Mouse (Mus musculus): ENCODE results near the gene Prkar2a. TPM values are rescaled to one million over a fixed set of nuclear protein-coding genes. Genes with fewer than 3 reads are reported as not detected.

Gene Prkar2a
- polyA plus RNA-seq, 1 experiment = 21.5 TPM

DNA sequence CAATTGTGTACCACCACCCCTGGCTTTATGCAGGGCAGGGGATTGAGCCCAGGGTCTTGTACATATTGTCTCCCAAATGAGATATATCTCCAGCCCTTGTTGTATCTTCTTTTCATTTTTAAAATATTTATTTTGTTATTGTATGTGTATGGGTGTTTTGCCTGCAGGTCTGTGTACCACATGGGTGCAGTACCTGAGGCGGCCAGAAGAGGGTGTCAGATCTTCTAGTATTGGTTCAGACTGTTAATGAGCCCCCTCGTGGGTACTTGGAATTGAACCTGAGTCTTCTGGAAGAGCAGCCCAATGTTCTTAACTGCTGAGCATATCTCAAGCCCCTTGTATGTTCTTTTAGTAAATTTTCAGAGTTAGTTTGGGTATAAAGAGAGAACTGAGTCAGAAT, 16.0 kb upstream of the Prkar2a start:
- no peaks in the 10 kb centered on the region for H3K79me2 ChIP-seq (ENCODE audit: control insufficient read depth, insufficient read depth)
- H3K36me3 ChIP-seq (ENCODE audit: control insufficient read depth, insufficient read depth) = no peaks in the 10 kb centered on the region
- H3K4me2 ChIP-seq (ENCODE audit: low read depth) = no peak overlapping the region
- no peaks in the 10 kb centered on the region for H3K27me3 ChIP-seq (ENCODE audit: control insufficient read depth, insufficient read depth, insufficient read length)
- TF ChIP-seq MYOD1 (IDR thresholded peaks at IDR 0.05; ENCODE audit: control insufficient read depth in 1 of 3, insufficient read length in 2 of 3, low read depth in 2 of 3) = no peak
- TF ChIP-seq USF1 (IDR thresholded peaks at IDR 0.05; ENCODE audit: low read depth) = no peak
- no peak for TF ChIP-seq MAX (IDR thresholded peaks at IDR 0.05; ENCODE audit: low read depth)
- no peak for TF ChIP-seq POLR2A (IDR thresholded peaks at IDR 0.05; ENCODE audit: insufficient read length, low read depth)
- TF ChIP-seq TCF12 (IDR thresholded peaks at IDR 0.05; ENCODE audit: insufficient read depth, poor library complexity, severe bottlenecking) = no peak
- TF ChIP-seq MYOG (IDR thresholded peaks at IDR 0.05; ENCODE audit: control insufficient read depth in 1 of 3, insufficient read depth in 1 of 3, insufficient read length in 2 of 3, low read depth in 2 of 3) = no peak
- no peak for TF ChIP-seq TCF3 (IDR thresholded peaks at IDR 0.05; ENCODE audit: insufficient read length, low read depth)
- TF ChIP-seq POLR2AphosphoS2 (IDR thresholded peaks at IDR 0.05; ENCODE audit: insufficient read length, low read depth) = no peak
- TF ChIP-seq E2F4 (IDR thresholded peaks at IDR 0.05; ENCODE audit: insufficient read depth) = no peak
- no peak for TF ChIP-seq SRF (IDR thresholded peaks at IDR 0.05; ENCODE audit: control insufficient read depth, insufficient read length, low read depth)
- TF ChIP-seq REST (IDR thresholded peaks at IDR 0.05; ENCODE audit: insufficient read depth, insufficient read length) = no peak
- TF ChIP-seq CEBPB (IDR thresholded peaks at IDR 0.05; ENCODE audit: insufficient read depth, poor library complexity, severe bottlenecking) = no peak
- no peak overlapping the region for H3K4me3 ChIP-seq
- no peak overlapping the region for H3ac ChIP-seq (ENCODE audit: control insufficient read depth, insufficient read length)

DNA sequence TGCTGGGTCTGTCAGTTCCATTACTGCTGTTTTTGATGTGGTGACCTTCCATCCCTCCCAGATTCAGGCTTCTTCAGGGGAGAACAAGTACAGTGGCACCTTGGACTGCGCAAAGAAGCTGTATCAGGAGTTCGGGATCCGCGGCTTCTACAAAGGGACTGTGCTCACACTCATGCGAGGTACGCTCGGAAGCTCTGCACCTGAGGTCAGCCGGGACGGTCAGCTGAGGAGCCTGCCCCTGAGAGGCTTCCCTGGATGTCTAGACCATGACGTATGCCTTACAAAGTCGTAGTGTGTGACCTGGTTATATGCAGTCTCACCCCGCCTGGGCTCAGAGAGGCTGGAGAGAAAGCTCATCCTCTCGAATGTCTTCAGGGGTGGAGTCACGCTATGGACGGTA, 9.1 kb upstream of the Prkar2a start:
- Histone ChIP-seq H3K4me2 (ENCODE audit: low read depth) (no peak overlapping the region), H3K36me3 (ENCODE audit: control insufficient read depth, insufficient read depth) (no peaks in the 10 kb centered on the region), H3K27me3 (ENCODE audit: control insufficient read depth, insufficient read depth, insufficient read length) (no peaks in the 10 kb centered on the region), H3K4me3 (no peak overlapping the region), H3K79me2 (ENCODE audit: control insufficient read depth, insufficient read depth) (no peaks in the 10 kb centered on the region), H3ac (ENCODE audit: control insufficient read depth, insufficient read length) (no peak overlapping the region)
- no peak for TF ChIP-seq CEBPB (IDR thresholded peaks at IDR 0.05; ENCODE audit: insufficient read depth, poor library complexity, severe bottlenecking)
- no peak for TF ChIP-seq TCF3 (IDR thresholded peaks at IDR 0.05; ENCODE audit: insufficient read length, low read depth)
- no peak for TF ChIP-seq TCF12 (IDR thresholded peaks at IDR 0.05; ENCODE audit: insufficient read depth, poor library complexity, severe bottlenecking)
- TF ChIP-seq USF1 (IDR thresholded peaks at IDR 0.05; ENCODE audit: low read depth) = no peak
- TF ChIP-seq E2F4 (IDR thresholded peaks at IDR 0.05; ENCODE audit: insufficient read depth) = no peak
- no peak for TF ChIP-seq REST (IDR thresholded peaks at IDR 0.05; ENCODE audit: insufficient read depth, insufficient read length)
- TF ChIP-seq MYOG (IDR thresholded peaks at IDR 0.05; ENCODE audit: control insufficient read depth in 1 of 3, insufficient read depth in 1 of 3, insufficient read length in 2 of 3, low read depth in 2 of 3) = no peak
- TF ChIP-seq MAX (IDR thresholded peaks at IDR 0.05; ENCODE audit: low read depth) = no peak

DNA sequence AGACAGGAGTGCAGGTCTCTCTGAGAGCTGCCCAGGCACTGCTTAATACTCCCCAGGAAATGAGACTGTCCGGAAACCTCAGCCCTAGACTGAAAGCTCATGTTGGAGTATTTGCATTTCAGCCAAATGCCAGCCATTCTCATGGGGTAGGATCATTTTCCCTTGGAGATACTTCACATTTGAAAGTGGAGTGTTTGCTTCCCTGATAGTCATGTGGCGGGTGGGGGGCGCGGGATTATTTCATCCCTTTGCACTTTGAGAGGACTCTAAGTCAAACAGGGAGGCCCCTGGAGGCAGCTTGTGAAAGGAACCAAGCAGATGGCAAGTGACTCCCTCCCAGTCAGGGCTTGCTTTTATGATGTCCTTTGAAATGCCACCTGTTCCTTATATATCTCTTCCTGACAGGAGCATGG, 2.6 kb upstream of the Prkar2a start:
- Histone ChIP-seq H3K36me3 (ENCODE audit: control insufficient read depth, insufficient read depth) (no peaks in the 10 kb centered on the region), H3K4me3 (no peak overlapping the region)

DNA sequence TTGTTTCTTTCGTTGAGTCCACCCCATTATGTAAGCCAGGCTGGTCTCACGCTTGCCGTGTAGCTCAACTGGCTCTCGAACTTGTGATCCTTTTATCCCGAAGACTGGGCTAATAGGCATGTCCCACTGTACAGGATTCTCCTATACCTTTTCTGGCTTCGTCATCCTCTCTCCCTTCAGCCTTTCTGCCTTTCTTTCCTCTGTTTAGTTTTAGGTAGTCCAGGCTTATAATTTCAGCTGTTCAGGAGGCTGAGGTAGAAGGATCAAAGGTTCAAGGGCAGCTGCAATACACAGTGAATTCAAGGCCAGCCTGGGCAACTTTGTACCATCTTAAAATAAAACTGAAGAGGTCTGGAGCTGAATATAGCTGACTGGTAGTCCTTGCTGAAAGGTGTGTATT, 1.9 kb upstream of the Prkar2a start:
- Histone ChIP-seq H3ac (ENCODE audit: control insufficient read depth, insufficient read length) (no peak overlapping the region), H3K79me2 (ENCODE audit: control insufficient read depth, insufficient read depth) (no peaks in the 10 kb centered on the region), H3K4me2 (ENCODE audit: low read depth) (peak overlapping the region; percentile 58), H3K36me3 (ENCODE audit: control insufficient read depth, insufficient read depth) (no peaks in the 10 kb centered on the region), H3K4me3 (no peak overlapping the region), H3K27me3 (ENCODE audit: control insufficient read depth, insufficient read depth, insufficient read length) (no peaks in the 10 kb centered on the region)
- TF ChIP-seq POLR2A (IDR thresholded peaks at IDR 0.05; ENCODE audit: insufficient read length, low read depth) (no peak), TCF12 (IDR thresholded peaks at IDR 0.05; ENCODE audit: insufficient read depth, poor library complexity, severe bottlenecking) (no peak), MYOD1 (IDR thresholded peaks at IDR 0.05; ENCODE audit: control insufficient read depth in 1 of 3, insufficient read length in 2 of 3, low read depth in 2 of 3) (no peak), CEBPB (IDR thresholded peaks at IDR 0.05; ENCODE audit: insufficient read depth, poor library complexity, severe bottlenecking) (no peak), REST (IDR thresholded peaks at IDR 0.05; ENCODE audit: insufficient read depth, insufficient read length) (no peak), TCF3 (IDR thresholded peaks at IDR 0.05; ENCODE audit: insufficient read length, low read depth) (no peak), E2F4 (IDR thresholded peaks at IDR 0.05; ENCODE audit: insufficient read depth) (no peak), MAX (IDR thresholded peaks at IDR 0.05; ENCODE audit: low read depth) (no peak), USF1 (IDR thresholded peaks at IDR 0.05; ENCODE audit: low read depth) (no peak), SRF (IDR thresholded peaks at IDR 0.05; ENCODE audit: control insufficient read depth, insufficient read length, low read depth) (no peak), POLR2AphosphoS2 (IDR thresholded peaks at IDR 0.05; ENCODE audit: insufficient read length, low read depth) (no peak), MYOG (IDR thresholded peaks at IDR 0.05; ENCODE audit: control insufficient read depth in 1 of 3, insufficient read depth in 1 of 3, insufficient read length in 2 of 3, low read depth in 2 of 3) (no peak)

More for the DNA sequence above, 2.6 kb upstream of the Prkar2a start:
- Histone ChIP-seq H3ac (ENCODE audit: control insufficient read depth, insufficient read length) (no peak overlapping the region), H3K4me2 (ENCODE audit: low read depth) (peak overlapping the region; percentile 46), H3K79me2 (ENCODE audit: control insufficient read depth, insufficient read depth) (no peaks in the 10 kb centered on the region), H3K27me3 (ENCODE audit: control insufficient read depth, insufficient read depth, insufficient read length) (no peaks in the 10 kb centered on the region)
- TF ChIP-seq MYOD1 (IDR thresholded peaks at IDR 0.05; ENCODE audit: control insufficient read depth in 1 of 3, insufficient read length in 2 of 3, low read depth in 2 of 3) = peak; percentile 43 to 84 (median 75)
- TF ChIP-seq POLR2A (IDR thresholded peaks at IDR 0.05; ENCODE audit: insufficient read length, low read depth) = no peak
- peak in 1 of 3 experiments; percentile 46 for TF ChIP-seq MYOG (IDR thresholded peaks at IDR 0.05; ENCODE audit: control insufficient read depth in 1 of 3, insufficient read depth in 1 of 3, insufficient read length in 2 of 3, low read depth in 2 of 3)
- TF ChIP-seq TCF12 (IDR thresholded peaks at IDR 0.05; ENCODE audit: insufficient read depth, poor library complexity, severe bottlenecking) = peak; percentile 36
- no peak for TF ChIP-seq TCF3 (IDR thresholded peaks at IDR 0.05; ENCODE audit: insufficient read length, low read depth)

DNA sequence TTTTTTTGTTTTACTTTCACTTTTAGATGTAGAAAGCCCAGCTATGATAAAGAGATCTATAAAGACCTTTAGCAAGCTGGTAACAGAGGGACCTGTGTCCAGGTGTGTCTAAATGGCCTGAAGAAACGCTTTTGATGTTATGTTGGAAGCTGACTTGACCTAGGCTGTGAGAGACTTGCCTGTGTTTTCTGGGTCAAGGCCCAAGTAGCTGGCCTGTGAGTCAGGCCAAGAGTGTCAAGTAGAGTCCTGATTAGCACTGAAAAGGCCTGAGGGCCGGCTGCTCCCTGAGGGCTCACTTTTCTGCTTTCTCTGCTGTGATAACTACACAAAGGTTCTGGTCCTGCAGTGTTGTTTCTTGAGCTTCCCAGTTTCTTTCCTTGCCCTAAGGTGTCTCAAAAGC, 1.4 kb upstream of the Prkar2a start:
- Histone ChIP-seq H3ac (ENCODE audit: control insufficient read depth, insufficient read length) (no peak overlapping the region), H3K4me2 (ENCODE audit: low read depth) (peak overlapping the region; percentile 58), H3K79me2 (ENCODE audit: control insufficient read depth, insufficient read depth) (peaks cover 3% of the 10 kb centered on the region), H3K36me3 (ENCODE audit: control insufficient read depth, insufficient read depth) (no peaks in the 10 kb centered on the region), H3K27me3 (ENCODE audit: control insufficient read depth, insufficient read depth, insufficient read length) (no peaks in the 10 kb centered on the region), H3K4me3 (no peak overlapping the region)
- no peak for TF ChIP-seq TCF3 (IDR thresholded peaks at IDR 0.05; ENCODE audit: insufficient read length, low read depth)
- TF ChIP-seq POLR2A (IDR thresholded peaks at IDR 0.05; ENCODE audit: insufficient read length, low read depth) = no peak
- no peak for TF ChIP-seq POLR2AphosphoS2 (IDR thresholded peaks at IDR 0.05; ENCODE audit: insufficient read length, low read depth)
- no peak for TF ChIP-seq REST (IDR thresholded peaks at IDR 0.05; ENCODE audit: insufficient read depth, insufficient read length)
- TF ChIP-seq MYOG (IDR thresholded peaks at IDR 0.05; ENCODE audit: control insufficient read depth in 1 of 3, insufficient read depth in 1 of 3, insufficient read length in 2 of 3, low read depth in 2 of 3) = no peak
- no peak for TF ChIP-seq MAX (IDR thresholded peaks at IDR 0.05; ENCODE audit: low read depth)
- no peak for TF ChIP-seq MYOD1 (IDR thresholded peaks at IDR 0.05; ENCODE audit: control insufficient read depth in 1 of 3, insufficient read length in 2 of 3, low read depth in 2 of 3)
- no peak for TF ChIP-seq CEBPB (IDR thresholded peaks at IDR 0.05; ENCODE audit: insufficient read depth, poor library complexity, severe bottlenecking)
- no peak for TF ChIP-seq USF1 (IDR thresholded peaks at IDR 0.05; ENCODE audit: low read depth)
- TF ChIP-seq SRF (IDR thresholded peaks at IDR 0.05; ENCODE audit: control insufficient read depth, insufficient read length, low read depth) = no peak
- no peak for TF ChIP-seq E2F4 (IDR thresholded peaks at IDR 0.05; ENCODE audit: insufficient read depth)
- no peak for TF ChIP-seq TCF12 (IDR thresholded peaks at IDR 0.05; ENCODE audit: insufficient read depth, poor library complexity, severe bottlenecking)
